Mouse (Mus musculus): ENCODE results near the gene Slc22a3. TPM values are rescaled to one million over a fixed set of nuclear protein-coding genes. Genes with fewer than 3 reads are reported as not detected.

Gene Slc22a3
- total and polyA plus RNA-seq, 3 experiments = not detected

GRCm38 (mm10) chr17:12371310-12371925 is 136.1 kb downstream of the Slc22a3 start (continued):
- peak; percentile 80 for TF ChIP-seq ETS1 (conservative IDR thresholded peaks at IDR 0.05; ENCODE audit: low read depth, low read length)
- no peak for TF ChIP-seq ZC3H11A (IDR thresholded peaks at IDR 0.05; ENCODE audit: low read depth, low read length)
- no peak for TF ChIP-seq POLR2A (IDR thresholded peaks at IDR 0.05; ENCODE audit: low read depth, low read length)
- TF ChIP-seq TBP (conservative IDR thresholded peaks at IDR 0.05; ENCODE audit: low read depth, low read length) = no peak
- peak; percentile 55 for TF ChIP-seq HCFC1 (IDR thresholded peaks at IDR 0.05; ENCODE audit: low read depth, low read length)
- 0 out of 2 replicates have a peak, but pooled peaks have one; percentile 20 for TF ChIP-seq RCOR1 (conservative IDR thresholded peaks at IDR 0.05; ENCODE audit: low read depth, low read length)
- TF ChIP-seq ZKSCAN1 (IDR thresholded peaks at IDR 0.05; ENCODE audit: borderline replicate concordance, low read depth, low read length) = peak; percentile 41; the same call in 1 of the 2 replicates
- no peak for TF ChIP-seq ZMIZ1 (IDR thresholded peaks at IDR 0.05; ENCODE audit: low read depth, low read length)
- TF ChIP-seq ZNF384 (IDR thresholded peaks at IDR 0.05; ENCODE audit: low read depth, low read length) = peak; percentile 100
- TF ChIP-seq MEF2A (IDR thresholded peaks at IDR 0.05; ENCODE audit: borderline replicate concordance, low read depth, low read length) = 0 out of 2 replicates have a peak, but pooled peaks have one; percentile 28
- TF ChIP-seq CHD1 (IDR thresholded peaks at IDR 0.05; ENCODE audit: low read depth, low read length) = no peak

GRCm38 (mm10) chr17:12370289-12370688 is 137.2 kb downstream of the Slc22a3 start:
- H3K4me3 ChIP-seq (replicated peaks in 1 of 3; ENCODE audit: low read depth in 2 of 3, low read length in 2 of 3, poor library complexity in 1 of 3) = no peak overlapping the region
- H3K9ac ChIP-seq (ENCODE audit: insufficient read depth, low read depth) = no peak overlapping the region
- H3K27ac ChIP-seq (ENCODE audit: insufficient read depth, low read depth) = no peak overlapping the region
- H3K79me2 ChIP-seq (replicated peaks; ENCODE audit: control insufficient read depth, extremely low read depth, insufficient read depth, poor library complexity, severe bottlenecking) = no peaks in the 10 kb centered on the region
- dilution Hi-C loops (cut with MboI; ENCODE audit: extremely low pct_ligation_motif_present, extremely low pct_unique_long_range_greater_than_20kb, low sequenced_read_pairs) = no loop called here
- TF ChIP-seq BHLHE40 (IDR thresholded peaks at IDR 0.05; ENCODE audit: low read depth, low read length) (no peak), POLR2AphosphoS2 (IDR thresholded peaks at IDR 0.05; ENCODE audit: low read depth, low read length) (no peak)
- peaks cover 12 to 23% of the 10 kb centered on the region in 2 experiments for H3K4me1 ChIP-seq (ENCODE audit: control insufficient read depth in 1 of 2, insufficient read depth in 2 of 2)
- H3K36me3 ChIP-seq (replicated peaks in 1 of 2; ENCODE audit: control insufficient read depth in 1 of 2, insufficient read depth in 1 of 2, low read length in 1 of 2) = no peaks in the 10 kb centered on the region
- H3K27me3 ChIP-seq (replicated peaks) = peaks cover 1% of the 10 kb centered on the region
- DNase-seq (ENCODE audit: extremely low read depth) = no peak
- in situ Hi-C loops (cut with MboI; ENCODE audit: low pct_ligation_motif_present, low pct_unique_long_range_greater_than_20kb, low sequenced_read_pairs) = no loop called here
- no peak overlapping the region for H3K4me2 ChIP-seq (ENCODE audit: insufficient read depth, low read depth, poor library complexity, severe bottlenecking)
- no peaks in the 10 kb centered on the region for H3K9me3 ChIP-seq (replicated peaks; ENCODE audit: low read length)

GRCm38 (mm10) chr17:12369393-12369792 is 138.1 kb downstream of the Slc22a3 start:
- no peak overlapping the region; the same call in 1 of the 2 replicates for H3K4me2 ChIP-seq (ENCODE audit: insufficient read depth, low read depth, poor library complexity, severe bottlenecking)
- in situ Hi-C loops (cut with MboI; ENCODE audit: low pct_ligation_motif_present, low pct_unique_long_range_greater_than_20kb, low sequenced_read_pairs) = loop anchor here (10.0 kb wide), 3 partner anchors 115 to 335 kb away; no protein-coding TSS in a partner anchor

More at GRCm38 (mm10) chr17:12369393-12369792, 138.1 kb downstream of the Slc22a3 start:
- no peak for DNase-seq (ENCODE audit: extremely low read depth)
- H3K27ac ChIP-seq (ENCODE audit: insufficient read depth, low read depth) = no peak overlapping the region
- H3K36me3 ChIP-seq (replicated peaks in 1 of 2; ENCODE audit: control insufficient read depth in 1 of 2, insufficient read depth in 1 of 2, low read length in 1 of 2) = no peaks in the 10 kb centered on the region
- H3K79me2 ChIP-seq (replicated peaks; ENCODE audit: control insufficient read depth, extremely low read depth, insufficient read depth, poor library complexity, severe bottlenecking) = no peaks in the 10 kb centered on the region
- no peak overlapping the region for H3K4me3 ChIP-seq (replicated peaks in 1 of 3; ENCODE audit: low read depth in 2 of 3, low read length in 2 of 3, poor library complexity in 1 of 3)
- no peaks in the 10 kb centered on the region for H3K9me3 ChIP-seq (replicated peaks; ENCODE audit: low read length)
- dilution Hi-C loops (cut with MboI; ENCODE audit: extremely low pct_ligation_motif_present, extremely low pct_unique_long_range_greater_than_20kb, low sequenced_read_pairs) = no loop called here
- no peak for TF ChIP-seq POLR2A (IDR thresholded peaks at IDR 0.05; ENCODE audit: low read depth, low read length)
- no peak for TF ChIP-seq CHD1 (IDR thresholded peaks at IDR 0.05; ENCODE audit: low read depth, low read length)
- no peak for TF ChIP-seq JUND (conservative IDR thresholded peaks at IDR 0.05; ENCODE audit: low read depth, low read length)
- no peak for TF ChIP-seq RAD21 (IDR thresholded peaks at IDR 0.05; ENCODE audit: low read depth, low read length)
- no peak for TF ChIP-seq NRF1 (IDR thresholded peaks at IDR 0.05; ENCODE audit: low read depth, low read length)
- no peak for TF ChIP-seq PAX5 (IDR thresholded peaks at IDR 0.05; ENCODE audit: low read length)
- no peak overlapping the region for H3K9ac ChIP-seq (ENCODE audit: insufficient read depth, low read depth)
- peaks cover 13 to 24% of the 10 kb centered on the region in 2 experiments for H3K4me1 ChIP-seq (ENCODE audit: control insufficient read depth in 1 of 2, insufficient read depth in 2 of 2)
- H3K27me3 ChIP-seq (replicated peaks) = peaks cover under 1% of the 10 kb centered on the region

Other genes starting within 250 kb of the Slc22a3 start
- 21.7 and 22.6 TPM in 2 replicates for gene Map3k4, start 188.9 kb downstream of the Slc22a3 start, total RNA-seq (2012; rRNA removed)
- 12.7 and 14.8 TPM in 2 replicates for gene Map3k4, start 188.9 kb downstream of the Slc22a3 start, total RNA-seq (2014; rRNA removed)
- 16.8 and 20.9 TPM in 2 replicates for gene Map3k4, start 188.9 kb downstream of the Slc22a3 start, polyA plus RNA-seq (2012; ENCODE audit: insufficient read length, low read depth)
- not detected in 2 replicates for gene Plg, start 129.1 kb downstream of the Slc22a3 start, total RNA-seq (2012; rRNA removed)
- not detected in 2 replicates for gene Plg, start 129.1 kb downstream of the Slc22a3 start, total RNA-seq (2014; rRNA removed)
- gene Plg, start 129.1 kb downstream of the Slc22a3 start, polyA plus RNA-seq (2012; ENCODE audit: insufficient read length, low read depth) = not detected in 2 replicates
- not detected in 2 replicates for gene Slc22a2, start 76.4 kb upstream of the Slc22a3 start, total RNA-seq (2012; rRNA removed)
- gene Slc22a2, start 76.4 kb upstream of the Slc22a3 start, total RNA-seq (2014; rRNA removed) = not detected in 2 replicates
- gene Slc22a2, start 76.4 kb upstream of the Slc22a3 start, polyA plus RNA-seq (2012; ENCODE audit: insufficient read length, low read depth) = not detected in 2 replicates
- gene Slc22a1, start 168.1 kb upstream of the Slc22a3 start, total RNA-seq (2012; rRNA removed) = 0.64 and 0.80 TPM in 2 replicates
- gene Slc22a1, start 168.1 kb upstream of the Slc22a3 start, total RNA-seq (2014; rRNA removed) = 1.1 TPM in 1 of 2 replicates, not detected in the other
- gene Slc22a1, start 168.1 kb upstream of the Slc22a3 start, polyA plus RNA-seq (2012; ENCODE audit: insufficient read length, low read depth) = 0.76 and 1.2 TPM in 2 replicates